Mouse (Mus musculus) urinary bladder, adult 18-20 months (tissue): ENCODE results near the gene Atf3.

ENCODE experiments used
- DNase-seq, 2 experiments: peaks; one replicate each; pipeline ENCODE4 v3.0.0; 2022; ENCODE audit warnings: low spot score in 2 of 2, mixed read lengths in 2 of 2

The Atf3 gene

DNA sequence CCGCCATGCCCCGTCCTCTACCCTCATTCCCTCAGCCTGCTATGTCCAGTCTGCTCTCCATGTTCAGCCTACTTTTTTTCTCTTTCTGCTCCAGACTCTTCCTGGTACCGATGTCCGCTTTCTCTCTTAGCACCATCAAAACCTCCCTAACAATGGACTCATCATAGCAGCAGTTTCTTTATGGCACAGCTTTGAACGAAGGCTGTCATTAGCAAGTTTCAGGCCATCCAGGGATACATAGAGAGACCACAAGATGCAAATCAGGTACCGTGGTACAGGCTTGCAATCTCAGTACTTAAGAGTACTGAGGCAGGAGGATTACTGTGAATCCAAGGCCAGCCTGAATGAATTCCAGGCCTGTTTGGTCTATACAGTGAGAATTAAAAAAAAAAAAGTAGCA, 25.1 kb downstream of the Atf3 start:
- no peak for DNase-seq

GRCm38 (mm10) chr1:191192213-191192612, 25.6 kb downstream of the Atf3 start:
- DNase-seq: no peak

GRCm38 (mm10) chr1:191189671-191190372, 28.0 kb downstream of the Atf3 start:
- DNase-seq: no peak

DNA sequence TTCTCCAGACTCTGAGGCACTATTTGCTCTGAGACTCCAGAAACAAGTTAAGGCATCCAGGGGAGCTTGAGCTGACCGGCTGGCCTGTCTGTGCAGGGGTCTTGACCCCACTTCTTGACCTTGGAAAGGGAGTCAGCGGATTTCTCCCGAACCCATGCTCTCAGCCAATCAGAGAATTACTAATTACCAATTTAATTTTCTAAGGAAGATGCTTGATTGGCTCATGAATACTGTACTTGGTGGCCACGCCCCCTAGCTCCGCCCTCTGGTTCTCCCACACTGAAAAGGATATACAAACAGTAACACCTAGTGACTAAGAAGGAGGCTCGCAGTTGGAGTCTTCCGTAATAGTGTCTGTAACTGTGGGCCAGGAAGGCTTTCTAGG, 31.5 kb downstream of the Atf3 start:
- peak; percentile 54 to 66 for DNase-seq

- peak; percentile 39 to 47 for DNase-seq
Observed at GRCm38 (mm10) chr1:191185761-191186385, 32.0 kb downstream of the Atf3 start.

DNA sequence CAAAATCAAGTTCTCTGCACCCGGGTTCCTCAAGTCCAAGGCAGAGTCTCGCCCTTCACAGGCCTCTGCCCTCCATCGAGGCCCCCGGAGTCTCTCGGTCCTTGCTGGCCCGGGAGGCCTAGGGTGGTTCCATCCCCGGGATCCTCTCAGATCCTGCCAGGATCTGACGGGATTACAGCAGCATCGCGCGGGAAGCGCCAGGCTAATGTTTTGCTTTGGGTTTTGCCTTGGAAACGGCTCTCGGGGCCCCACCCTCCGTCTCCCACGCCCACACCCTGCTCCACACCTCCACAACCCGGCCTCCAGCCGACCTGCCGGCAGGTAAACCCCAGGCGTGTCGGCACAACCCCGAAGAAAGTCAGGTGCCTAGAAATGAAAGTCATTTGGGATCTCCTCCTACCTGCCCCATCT, 33.0 kb downstream of the Atf3 start:
- DNase-seq: peak; percentile 58 to 76

- DNase-seq: no peak
Observed at GRCm38 (mm10) chr1:191184066-191184815, 33.6 kb downstream of the Atf3 start.

DNA sequence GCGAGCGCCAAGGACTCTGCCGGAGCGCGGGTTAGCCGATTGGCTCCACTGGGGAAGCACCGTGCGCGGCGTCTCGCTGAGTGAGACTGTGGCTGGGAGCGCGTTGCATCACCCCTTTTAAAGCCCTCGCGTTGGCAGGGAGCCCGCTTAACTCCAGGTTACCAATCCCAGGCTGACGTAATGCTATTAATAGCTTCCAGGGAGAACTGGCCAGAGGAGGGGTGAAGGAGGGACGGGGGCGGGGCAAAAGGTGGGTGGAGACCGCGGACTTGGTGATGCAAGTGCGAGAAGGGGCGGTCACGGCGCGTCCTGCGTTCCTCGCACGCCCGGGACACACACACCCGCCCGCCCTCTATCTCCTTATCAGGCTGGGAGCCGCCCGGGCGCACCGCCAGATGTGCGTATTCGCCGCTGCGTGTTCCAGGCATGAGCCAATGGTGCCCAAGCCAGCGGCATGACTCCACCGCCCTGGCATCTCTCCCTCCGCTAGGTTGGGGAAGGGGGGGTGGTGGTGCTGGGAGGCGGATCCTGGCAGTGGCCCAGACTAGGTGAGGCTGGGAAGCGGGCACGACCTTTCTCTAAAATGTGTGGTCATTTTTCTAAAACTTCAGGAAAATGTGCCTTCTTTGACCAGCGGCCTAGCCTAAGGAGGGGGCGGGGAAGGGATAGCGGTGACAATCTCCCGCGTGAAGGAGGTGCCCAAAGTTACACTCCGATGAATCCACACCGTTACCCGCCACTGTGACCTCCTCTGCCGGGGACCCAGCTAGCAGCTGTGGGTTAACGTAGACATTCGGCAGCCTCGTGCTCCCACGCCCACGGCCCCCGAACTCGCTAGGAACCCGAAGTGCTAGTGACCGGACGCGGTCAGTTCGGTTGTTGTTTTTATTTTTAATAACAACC, 34.4 kb downstream of the Atf3 start:
- peak; percentile 97 to 99 for DNase-seq

- peak; percentile 56 to 66 for DNase-seq
Observed at GRCm38 (mm10) chr1:191182431-191183162, 35.2 kb downstream of the Atf3 start.

- DNase-seq: no peak
Observed at GRCm38 (mm10) chr1:191181469-191182259, 36.2 kb downstream of the Atf3 start.

GRCm38 (mm10) chr1:191180397-191180796, 37.4 kb downstream of the Atf3 start:
- no peak for DNase-seq

DNA sequence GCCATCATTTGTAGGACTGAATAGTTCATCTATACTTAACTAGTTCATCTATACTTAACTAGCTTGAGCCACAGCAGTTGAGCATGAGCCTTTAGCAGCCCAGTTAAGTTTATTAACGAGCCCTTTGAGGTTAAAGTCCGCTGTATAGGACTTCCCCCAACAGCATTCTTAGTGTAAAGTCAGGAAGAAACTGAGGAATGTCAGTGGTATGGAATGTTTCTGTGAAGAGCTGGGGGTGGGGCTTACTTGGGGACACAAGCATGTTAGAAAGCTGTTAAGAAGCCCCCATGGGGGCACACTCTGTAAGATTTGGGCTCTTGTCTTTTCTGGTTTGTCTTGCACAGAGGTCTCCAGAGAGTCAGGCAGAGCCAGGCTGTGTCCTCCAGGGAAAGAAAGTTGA, 38.0 kb downstream of the Atf3 start:
- no peak for DNase-seq

- DNase-seq: no peak
Observed at GRCm38 (mm10) chr1:191178511-191179188, 39.2 kb downstream of the Atf3 start.

GRCm38 (mm10) chr1:191176887-191177286, 41.0 kb downstream of the Atf3 start:
- no peak for DNase-seq

GRCm38 (mm10) chr1:191172487-191172886, 45.4 kb downstream of the Atf3 start:
- no peak for DNase-seq

DNA sequence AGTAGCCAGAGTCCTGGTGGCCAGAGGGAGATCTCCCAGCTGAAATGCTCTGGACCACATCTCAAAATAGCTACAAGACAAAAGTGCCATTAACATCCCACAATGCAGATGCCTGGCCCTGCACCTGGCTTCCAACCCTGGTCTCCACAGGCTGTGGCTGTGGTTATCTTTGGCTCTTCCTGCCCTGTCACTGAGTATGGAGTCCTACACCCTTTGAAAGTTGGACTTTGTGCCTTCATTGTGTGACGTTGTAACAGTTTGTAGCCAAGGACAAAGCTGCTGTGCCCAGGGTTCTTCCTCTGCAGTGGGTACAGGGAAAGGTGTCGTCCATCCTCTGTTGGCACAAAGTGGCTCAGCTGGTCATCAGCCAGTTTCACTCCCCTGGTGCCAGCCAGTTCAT, 47.4 kb downstream of the Atf3 start:
- no peak for DNase-seq

DNA sequence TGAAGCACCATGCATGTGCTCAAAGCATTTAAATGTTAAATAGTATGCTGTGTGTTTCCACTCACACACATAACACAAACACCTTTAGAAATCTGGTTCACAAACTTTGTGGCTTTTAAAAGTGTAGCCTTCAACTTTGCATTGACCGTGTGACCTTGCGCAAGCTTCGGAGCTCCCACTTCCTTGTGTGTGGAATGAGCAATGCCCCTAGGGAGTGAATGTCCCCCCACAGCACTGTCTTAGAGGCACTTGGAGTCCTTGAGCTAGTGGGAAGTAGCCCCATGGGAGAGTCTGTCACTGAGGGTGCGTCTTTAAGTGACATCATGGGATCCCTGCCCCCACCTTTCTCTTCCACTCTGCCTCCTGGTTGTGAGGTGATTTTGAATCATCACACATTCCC, 51.6 kb downstream of the Atf3 start:
- no peak for DNase-seq

GRCm38 (mm10) chr1:191164717-191165116, 53.1 kb downstream of the Atf3 start, which contains the start of gene Fam71a:
Gene Fam71a (minus strand): TSS chr1:191164817.
- no peak for DNase-seq

DNA sequence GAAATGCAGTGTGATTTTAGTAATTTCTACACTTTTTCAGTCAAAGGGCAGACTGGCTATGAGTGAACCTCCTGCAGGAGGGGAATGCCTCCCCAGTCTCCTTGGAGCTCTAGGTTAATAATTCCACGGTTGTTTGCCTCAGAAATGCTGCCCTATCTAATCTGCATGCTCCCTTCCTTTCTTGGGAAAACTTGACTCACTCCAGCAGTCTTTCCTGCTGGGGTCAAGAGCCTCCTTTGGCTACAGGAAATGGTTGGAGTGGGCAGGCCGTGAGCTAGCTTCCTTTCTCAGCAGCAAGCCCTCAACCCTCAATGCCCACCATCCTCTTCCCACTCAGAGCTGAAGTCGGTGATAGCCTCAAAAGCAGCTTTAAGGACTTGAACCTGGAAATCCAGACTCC, 63.5 kb downstream of the Atf3 start:
- no peak for DNase-seq

- peak; percentile 25 to 30 for DNase-seq
Observed at GRCm38 (mm10) chr1:191153052-191153451, 64.8 kb downstream of the Atf3 start.
